Mouse (Mus musculus): ENCODE results near the gene Lin28b.
"Not testable (repeated sequence)": the region's sequence is repeated elsewhere in the genome, so short reads cannot be mapped to it uniquely, and the experiment has no call there.

Lin28b gene

GRCm38 (mm10) chr10:45411741-45412140 is 74.5 kb downstream of the Lin28b start:
- in situ Hi-C loops (cut with MboI, MseI) = loop anchor here (25.0 kb wide), 1 partner anchor 1976 kb away; no protein-coding TSS in a partner anchor

GRCm38 (mm10) chr10:45410624-45411341 is 75.4 kb downstream of the Lin28b start:
- in situ Hi-C loops (cut with MboI, MseI) = loop anchor here (25.0 kb wide), 1 partner anchor 1977 kb away; no protein-coding TSS in a partner anchor

GRCm38 (mm10) chr10:45399702-45400243 is 86.4 kb downstream of the Lin28b start:
- in situ Hi-C loops (cut with MboI, MseI) = loop anchor here (25.0 kb wide), 1 partner anchor 1988 kb away; no protein-coding TSS in a partner anchor

- in situ Hi-C loops (cut with MboI, MseI) = no loop called here
Observed at GRCm38 (mm10) chr10:45398211-45398610, 88.0 kb downstream of the Lin28b start.

- in situ Hi-C loops (cut with MboI, MseI) = no loop called here
Observed at GRCm38 (mm10) chr10:45382637-45382958, 103.6 kb downstream of the Lin28b start.

GRCm38 (mm10) chr10:45381937-45382636 is 104.1 kb downstream of the Lin28b start:
- in situ Hi-C loops (cut with MboI, MseI) = no loop called here

- in situ Hi-C loops (cut with MboI, MseI) = no loop called here
Observed at GRCm38 (mm10) chr10:45378269-45378668, 107.9 kb downstream of the Lin28b start.

GRCm38 (mm10) chr10:45372994-45373692 is 113.1 kb downstream of the Lin28b start:
- in situ Hi-C loops (cut with MboI, MseI) = loop anchor here (5.0 to 25.0 kb wide), 2 partner anchors 321 to 886 kb away; no protein-coding TSS in a partner anchor

- in situ Hi-C loops (cut with MboI, MseI) = loop anchor here (5.0 to 25.0 kb wide), 2 partner anchors 318 to 883 kb away; no protein-coding TSS in a partner anchor
Observed at GRCm38 (mm10) chr10:45370545-45370944, 115.7 kb downstream of the Lin28b start.

GRCm38 (mm10) chr10:45369639-45370038 is 116.6 kb downstream of the Lin28b start:
- in situ Hi-C loops (cut with MboI, MseI) = loop anchor here (5.0 to 25.0 kb wide), 2 partner anchors 317 to 882 kb away; no protein-coding TSS in a partner anchor

- in situ Hi-C loops (cut with MboI, MseI) = loop anchor here (25.0 kb wide), 1 partner anchor 880 kb away; no protein-coding TSS in a partner anchor
Observed at GRCm38 (mm10) chr10:45366987-45367705, 119.0 kb downstream of the Lin28b start.

- in situ Hi-C loops (cut with MboI, MseI) = loop anchor here (25.0 kb wide), 1 partner anchor 876 kb away; no protein-coding TSS in a partner anchor
Observed at GRCm38 (mm10) chr10:45363396-45363795, 122.8 kb downstream of the Lin28b start.

- in situ Hi-C loops (cut with MboI, MseI) = loop anchor here (25.0 kb wide), 1 partner anchor 869 kb away; no protein-coding TSS in a partner anchor
Observed at GRCm38 (mm10) chr10:45356091-45356490, 130.1 kb downstream of the Lin28b start.

GRCm38 (mm10) chr10:45348143-45348542 is 138.1 kb downstream of the Lin28b start:
- in situ Hi-C loops (cut with MboI, MseI) = not testable (repeated sequence)

GRCm38 (mm10) chr10:45345217-45345616 is 141.0 kb downstream of the Lin28b start:
- in situ Hi-C loops (cut with MboI, MseI) = no loop called here

GRCm38 (mm10) chr10:45344381-45344780 is 141.8 kb downstream of the Lin28b start:
- in situ Hi-C loops (cut with MboI, MseI) = no loop called here

GRCm38 (mm10) chr10:45339106-45339505 is 147.1 kb downstream of the Lin28b start:
- in situ Hi-C loops (cut with MboI, MseI) = no loop called here

- in situ Hi-C loops (cut with MboI, MseI) = no loop called here
Observed at GRCm38 (mm10) chr10:45335434-45336422, 150.5 kb downstream of the Lin28b start, which contains the start of gene Bves. Gene Bves (plus strand): TSS chr10:45335772.

- in situ Hi-C loops (cut with MboI, MseI) = no loop called here
Observed at GRCm38 (mm10) chr10:45334925-45335324, 151.3 kb downstream of the Lin28b start.
